Mouse (Mus musculus) cerebellum, postnatal 25 days (tissue): ENCODE results near the gene Rnf8.

Experiments used
- DNase-seq, 2 experiments: peaks; one replicate each; pipeline ENCODE4 v3.0.0; 2021; ENCODE audit warnings: mixed read lengths in 2 of 2

Gene Rnf8

DNA sequence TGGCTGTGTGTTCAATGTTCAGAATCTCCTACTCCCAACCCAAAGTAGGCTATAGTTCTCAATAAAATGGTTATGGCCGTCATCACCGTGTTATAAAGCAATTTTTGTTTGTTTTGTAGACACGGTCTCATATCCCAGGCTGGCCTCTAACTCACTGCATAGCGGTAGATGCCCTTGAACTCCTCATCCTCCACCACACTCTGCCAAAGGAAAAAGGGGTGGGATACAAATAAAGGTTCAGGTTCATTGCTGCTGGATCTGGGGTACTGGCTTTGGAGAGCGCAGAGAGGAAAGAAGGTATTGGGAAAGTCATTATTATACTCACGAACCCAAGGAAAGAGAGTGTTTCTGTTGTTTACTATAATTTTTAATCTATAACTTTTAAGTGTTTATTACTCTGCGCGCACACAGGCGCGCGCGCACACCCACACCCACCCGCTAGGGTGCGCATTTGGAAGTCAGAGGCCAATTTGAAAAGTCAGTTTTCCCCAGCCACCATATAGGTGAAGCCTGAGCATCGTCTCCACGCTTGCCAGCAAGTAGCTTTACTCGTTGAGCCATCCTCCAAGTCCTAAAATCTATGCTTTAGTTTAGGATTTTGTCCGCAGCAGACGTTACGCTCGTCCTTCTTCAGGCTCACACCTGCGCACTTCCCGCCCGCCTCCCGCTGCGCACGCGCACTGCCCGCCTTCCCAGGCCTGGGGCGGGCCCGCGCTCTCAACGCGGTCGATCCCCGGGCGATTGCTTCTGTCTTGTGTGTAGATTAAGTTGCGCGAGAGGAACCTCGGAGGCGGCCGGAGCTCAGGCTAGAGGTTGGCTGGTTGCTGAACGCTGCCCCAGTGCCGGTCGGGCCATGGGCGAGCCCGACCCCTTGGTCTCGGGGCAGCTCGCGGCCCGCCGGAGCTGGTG lies at the start of gene Rnf8, which contains the start of gene Gm28043:
Gene Rnf8 (plus strand): TSS at position 676 of the 909 bp plus-strand sequence.
Gene Gm28043 (plus strand): TSS at position 762 of the 909 bp plus-strand sequence.
- peak; percentile 97 to 98 for DNase-seq

DNA sequence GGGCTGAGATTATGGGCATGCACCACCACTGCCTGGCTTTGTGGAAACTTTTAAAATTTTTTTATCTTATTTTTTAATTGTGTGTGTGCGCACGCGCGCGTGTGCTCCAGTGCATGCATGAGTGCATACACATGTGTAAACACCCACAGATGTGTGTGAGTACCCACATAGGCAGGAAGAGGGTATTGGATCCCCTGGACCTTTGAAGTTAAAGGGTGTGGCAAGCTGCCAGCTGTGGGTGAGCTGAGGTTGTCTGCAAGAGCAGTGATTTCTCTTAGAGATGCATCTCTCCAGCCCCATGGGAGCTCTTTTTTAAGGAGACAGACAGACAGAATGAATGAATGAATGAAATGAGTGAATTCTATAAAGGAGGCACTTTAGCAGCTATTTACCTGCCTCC lies 49.1 kb upstream of the Rnf8 start:
- no peak for DNase-seq

DNA sequence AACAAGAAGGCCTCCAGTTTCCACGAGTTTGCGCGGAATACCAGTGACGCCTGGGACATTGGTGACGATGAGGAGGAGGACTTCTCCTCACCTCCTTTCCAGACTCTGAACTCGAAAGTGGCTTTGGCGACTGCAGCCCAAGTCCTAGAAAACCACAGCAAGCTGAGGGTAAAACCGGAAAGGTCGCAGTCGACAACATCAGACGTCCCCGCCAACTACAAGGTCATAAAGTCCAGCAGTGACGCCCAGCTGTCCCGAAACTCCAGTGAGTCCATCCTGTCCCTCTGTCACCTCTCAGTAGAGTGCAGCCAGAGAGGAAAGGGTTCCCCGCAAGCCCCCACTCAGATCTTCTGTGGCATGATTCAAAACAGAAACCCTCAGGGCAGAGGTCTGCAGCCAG lies 46.2 kb upstream of the Rnf8 start:
- no peak for DNase-seq

DNA sequence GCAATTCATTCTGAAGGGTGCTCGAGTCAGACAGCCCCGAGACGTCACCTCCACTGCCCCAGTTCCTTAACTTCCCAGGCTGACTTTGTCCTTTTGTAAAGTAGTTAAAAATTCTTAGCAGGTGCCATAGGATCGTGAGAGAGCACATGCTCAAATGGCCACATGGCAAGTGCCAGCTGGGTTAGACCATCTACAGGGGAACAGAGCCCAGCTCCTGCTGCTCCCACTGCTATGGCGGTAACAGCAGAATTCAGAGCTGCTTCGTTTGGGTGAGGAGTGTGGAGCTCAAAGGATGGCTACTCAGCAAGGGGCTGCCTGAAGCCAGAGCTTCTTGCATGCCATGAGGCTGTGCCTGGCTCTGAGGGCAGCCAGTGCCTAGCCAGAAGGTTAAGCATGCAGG lies 44.8 kb upstream of the Rnf8 start:
- DNase-seq, result peak; percentile 46 to 52

DNA sequence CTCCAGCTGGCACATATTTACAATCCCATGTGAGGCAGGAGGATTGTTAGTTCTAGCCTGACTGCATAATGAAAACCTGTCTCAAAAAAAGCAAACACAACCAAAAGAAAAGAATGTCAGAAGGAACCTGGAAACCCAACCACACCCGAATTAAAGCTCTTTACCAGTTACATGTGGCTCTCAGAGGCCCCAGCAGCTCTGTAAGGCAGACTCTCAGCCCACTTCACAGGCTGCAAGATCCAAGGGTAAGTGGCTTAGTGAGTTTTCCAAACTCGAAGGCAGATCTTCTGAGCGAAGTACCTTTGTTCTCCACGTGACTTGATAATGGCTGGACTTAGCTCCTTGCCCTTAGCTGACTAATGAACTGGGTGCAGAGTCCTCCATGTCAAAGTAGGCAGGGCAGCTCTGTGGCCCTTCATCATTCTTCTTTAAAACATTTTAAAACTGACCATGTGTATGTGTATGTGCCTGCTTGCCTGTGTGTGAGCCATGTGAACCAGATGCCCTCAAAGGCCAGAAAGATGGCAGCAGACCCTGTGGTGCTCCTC lies 34.9 kb upstream of the Rnf8 start:
- DNase-seq, result no peak

DNA sequence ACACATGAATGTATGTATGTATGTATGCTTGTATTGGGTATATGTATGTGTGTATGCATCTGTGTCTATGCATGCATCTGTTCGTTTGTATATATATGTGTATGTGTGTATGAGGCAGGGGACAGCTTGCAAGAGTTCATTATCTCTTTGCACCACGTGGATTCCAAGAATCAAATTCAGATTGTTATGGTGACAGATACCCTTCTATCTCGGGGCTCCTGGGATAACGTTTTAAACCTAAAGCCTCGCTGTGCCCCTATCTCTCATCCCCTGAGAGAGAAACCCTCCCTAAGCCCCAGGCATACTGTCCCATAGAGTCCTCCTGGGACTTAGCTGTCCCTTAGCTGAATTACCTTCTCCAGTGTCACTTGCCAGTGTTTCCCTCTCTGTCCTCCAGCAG lies 31.0 kb upstream of the Rnf8 start:
- no peak for DNase-seq

DNA sequence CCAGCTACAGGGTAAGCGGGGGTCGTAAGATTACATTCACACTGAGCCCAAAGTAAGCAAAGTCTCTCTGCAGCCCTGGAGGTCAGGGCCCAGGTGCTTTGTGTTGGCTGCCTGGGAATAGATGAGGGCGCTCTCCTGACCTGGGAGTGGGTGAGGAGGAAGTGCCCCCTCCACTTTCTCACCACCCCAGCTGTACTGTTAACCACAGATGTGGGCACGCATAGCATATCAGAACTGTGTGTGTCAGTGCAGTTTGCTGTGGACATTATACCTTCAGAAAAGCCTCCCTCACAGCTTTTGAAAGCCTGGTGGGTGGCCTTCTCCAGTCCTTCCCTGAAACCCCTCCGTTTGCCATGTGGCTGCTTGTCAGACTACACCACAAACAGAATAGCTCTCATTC lies 30.3 kb upstream of the Rnf8 start:
- DNase-seq, result no peak

DNA sequence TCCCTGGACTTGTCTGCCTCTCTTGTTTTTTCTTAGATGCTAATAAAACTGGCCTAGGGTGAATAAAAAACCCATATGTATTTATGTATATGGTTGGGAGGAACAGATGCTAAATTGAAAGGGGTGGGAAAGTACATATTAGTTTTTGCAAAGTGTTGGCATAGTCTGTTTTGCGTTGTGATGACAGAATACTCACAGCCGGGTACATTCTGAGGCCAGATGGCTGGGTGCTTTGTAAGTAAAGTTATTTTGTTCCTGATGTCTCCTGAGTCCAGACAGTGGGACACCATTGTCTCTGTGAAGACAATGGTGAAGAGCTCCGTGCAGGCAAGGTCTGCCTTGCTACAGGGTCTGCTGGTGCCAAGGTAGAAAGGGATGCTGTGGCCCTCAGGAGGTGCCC lies 29.9 kb upstream of the Rnf8 start:
- no peak for DNase-seq

DNA sequence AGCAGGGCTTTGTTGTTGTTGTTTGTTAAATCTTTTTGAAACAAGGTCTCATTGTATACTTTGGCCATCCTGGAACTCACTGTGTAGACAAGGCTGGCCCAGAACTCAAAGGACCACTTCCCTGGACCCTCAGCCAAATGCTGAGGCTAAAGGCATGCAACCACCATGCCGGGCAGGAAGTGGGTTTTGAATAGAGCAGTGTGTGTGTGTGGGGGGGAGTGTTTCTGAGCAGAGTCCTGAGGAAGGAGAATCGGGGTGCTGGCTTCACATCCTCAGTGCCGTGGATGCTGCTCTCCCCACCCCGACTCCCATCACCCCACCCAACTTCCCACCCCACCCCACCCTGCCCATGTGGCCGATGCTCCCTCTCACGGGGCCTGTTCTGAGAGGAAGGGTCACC lies 29.1 kb upstream of the Rnf8 start:
- no peak for DNase-seq

DNA sequence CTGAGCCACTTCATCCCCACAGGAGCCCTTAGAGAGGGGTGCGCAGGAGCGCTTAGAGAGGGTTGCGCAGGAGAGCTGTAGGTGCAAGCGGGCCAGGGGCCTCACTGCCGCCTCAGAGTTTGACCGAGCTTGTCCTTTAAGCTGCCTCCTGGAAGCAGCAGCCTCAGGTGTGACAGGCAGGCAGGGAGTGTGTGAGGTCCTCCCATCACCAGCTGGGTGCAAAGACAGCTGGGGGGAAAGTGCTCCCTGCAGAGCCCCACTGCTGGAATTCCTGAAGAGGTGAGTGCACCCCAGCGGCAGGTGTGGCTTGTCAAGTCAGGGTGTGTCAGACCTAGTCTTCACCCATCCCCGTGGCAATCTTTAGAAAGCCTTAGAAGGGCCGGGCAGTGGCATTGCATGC lies 27.7 kb upstream of the Rnf8 start:
- no peak for DNase-seq

DNA sequence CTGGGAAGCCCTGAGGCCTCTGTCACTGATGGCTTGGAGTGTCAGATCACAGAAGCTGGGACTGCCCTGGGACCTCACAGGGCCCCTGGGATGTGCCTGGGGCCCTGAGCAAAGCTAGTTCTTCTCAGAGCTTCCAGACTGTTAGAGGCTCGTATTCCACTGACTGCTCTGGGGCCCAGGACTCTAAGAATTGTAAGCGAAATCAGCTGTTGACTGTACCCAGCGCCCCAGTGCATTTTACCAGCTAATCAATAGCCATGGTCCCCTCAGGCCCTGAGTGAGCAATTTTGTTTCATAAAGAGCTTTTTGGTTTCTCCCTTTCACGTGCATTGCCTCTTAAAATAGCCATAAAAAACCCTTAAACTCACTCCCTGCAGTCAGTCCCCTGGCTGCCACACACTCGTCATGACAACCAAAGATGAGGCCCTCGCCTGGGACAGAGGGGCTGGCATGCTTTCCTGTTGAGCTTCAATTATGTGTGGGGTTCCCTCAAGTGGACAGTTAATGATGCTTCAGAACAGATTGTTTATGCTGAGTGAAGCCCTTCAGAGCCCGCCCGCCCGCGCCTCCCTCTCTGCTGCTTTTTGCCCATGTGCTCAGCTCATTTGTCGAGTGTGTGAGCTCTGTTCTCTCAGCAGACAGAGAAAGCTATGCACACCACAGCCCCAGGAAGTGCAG lies 25.2 kb upstream of the Rnf8 start:
- DNase-seq, result no peak

DNA sequence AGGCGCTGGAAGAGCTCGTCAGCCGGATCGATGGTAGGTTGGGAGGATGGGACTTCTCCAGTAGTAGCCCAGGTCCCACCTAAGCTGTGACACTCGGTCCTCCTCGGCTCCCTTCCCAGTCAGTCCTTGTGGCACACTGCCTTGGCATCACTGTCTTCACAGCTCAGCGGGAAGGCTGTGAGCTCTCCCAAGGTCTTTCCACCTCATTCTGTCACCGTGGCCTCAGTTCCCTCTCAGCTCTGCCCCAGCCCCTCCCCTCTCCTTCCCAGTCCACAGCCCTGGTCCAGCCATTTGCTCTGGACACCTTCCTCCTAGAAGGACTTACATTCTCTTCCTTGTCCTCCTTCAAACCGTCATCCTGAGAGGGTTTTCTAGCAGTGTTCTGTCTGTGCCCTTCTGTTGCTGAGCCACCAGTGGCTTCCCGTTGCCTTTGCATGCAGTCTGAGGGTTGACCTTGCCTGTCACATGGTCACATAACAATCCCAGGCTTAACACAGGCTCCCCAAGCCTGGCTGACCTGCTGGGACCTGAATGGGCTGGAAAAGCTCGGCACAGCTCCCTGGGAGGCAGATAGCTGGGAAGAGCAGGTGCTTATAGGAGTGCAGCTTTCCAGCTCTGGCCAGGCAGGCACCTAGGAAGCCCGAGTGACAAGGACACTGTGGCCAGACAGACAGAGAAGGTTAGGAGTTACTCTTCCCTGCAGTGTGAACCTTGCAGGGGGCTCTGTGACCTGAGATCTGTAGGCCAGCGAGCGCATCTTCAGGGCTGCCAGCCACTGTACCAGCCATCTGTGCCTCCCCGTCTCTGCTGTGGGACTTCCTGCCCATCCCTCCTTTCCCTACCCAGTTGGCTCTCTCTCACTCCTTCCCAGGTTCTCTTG lies 18.5 kb upstream of the Rnf8 start:
- DNase-seq, result peak; percentile 82 to 85

DNA sequence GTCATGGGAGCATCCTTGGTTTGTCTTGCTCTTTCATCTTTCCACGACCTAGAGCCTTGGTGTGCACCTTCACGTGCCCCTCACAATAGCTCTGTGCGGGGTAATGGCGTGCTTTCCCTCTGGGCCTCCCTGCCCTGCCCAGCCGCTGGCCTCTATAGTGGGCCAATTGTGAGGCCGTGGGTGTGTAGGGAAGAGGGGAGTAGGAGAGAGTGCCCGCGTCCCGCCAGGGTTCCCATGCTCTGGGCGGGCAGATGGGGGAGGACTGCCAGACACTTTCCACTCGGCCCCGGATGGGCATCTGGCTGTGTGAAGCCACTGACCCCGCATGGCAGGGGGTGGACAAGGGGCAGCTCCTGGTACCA lies 17.8 kb upstream of the Rnf8 start:
- DNase-seq, result peak in 1 of 2 experiments; percentile 44

DNA sequence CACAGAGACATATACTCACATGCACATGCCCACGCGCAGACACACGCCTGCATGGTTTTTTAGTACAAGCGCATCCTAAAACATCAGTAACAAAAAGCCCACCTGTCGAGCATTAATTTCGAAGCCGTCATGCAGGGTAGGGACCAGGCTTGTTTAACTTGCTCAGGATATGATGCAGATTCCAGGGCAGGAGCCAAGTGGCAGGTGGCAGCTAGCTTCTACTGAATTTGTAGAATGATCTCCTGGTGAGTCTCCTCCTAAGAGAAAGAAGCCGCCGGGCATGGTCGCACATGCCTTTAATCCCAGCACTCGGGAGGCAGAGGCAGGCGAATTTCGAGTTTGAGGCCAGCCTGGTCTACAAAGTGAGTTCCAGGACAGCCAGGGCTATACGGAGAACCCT lies 15.5 kb upstream of the Rnf8 start:
- peak; percentile 57 to 63 for DNase-seq

DNA sequence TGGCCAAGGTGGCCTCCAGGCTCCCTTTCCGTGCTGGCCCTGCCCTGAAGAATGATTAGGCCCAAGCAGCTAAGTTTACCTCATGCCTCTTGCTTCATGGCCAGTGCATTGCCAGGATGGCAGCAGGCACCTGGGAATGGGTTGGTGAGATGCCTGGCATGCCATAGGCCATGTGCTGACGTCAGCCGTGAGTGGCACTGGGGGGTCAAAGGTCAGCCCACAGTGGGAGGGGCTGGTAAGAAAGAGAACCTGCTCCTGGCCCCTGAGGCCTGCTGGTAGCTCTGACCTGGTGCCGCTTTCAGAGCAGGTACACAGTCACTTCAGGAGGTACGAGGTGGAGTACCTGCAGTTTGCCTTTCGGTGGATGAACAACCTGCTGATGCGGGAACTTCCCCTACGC lies 15.1 kb upstream of the Rnf8 start:
- DNase-seq, result peak in 1 of 2 experiments; percentile 34

DNA sequence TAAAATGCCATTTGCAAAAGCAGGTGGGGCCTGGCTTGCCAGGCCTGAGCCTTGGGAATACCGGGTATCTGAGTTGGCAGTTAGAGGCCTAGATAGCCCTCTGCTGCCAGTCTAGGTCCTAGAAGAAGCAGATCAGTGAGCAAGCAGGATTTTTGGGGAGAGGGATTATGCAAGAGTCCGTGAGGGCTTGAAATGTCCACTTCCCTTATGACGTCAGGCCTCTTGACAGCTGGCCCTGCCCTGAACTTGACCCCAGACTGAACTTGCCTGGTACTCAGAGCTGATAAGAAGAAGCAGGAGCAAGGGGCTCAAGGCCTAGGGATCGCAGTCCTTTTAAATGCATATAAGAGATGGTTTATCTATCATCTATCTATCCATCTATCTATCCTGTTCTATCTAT lies 13.2 kb upstream of the Rnf8 start:
- DNase-seq, result no peak

DNA sequence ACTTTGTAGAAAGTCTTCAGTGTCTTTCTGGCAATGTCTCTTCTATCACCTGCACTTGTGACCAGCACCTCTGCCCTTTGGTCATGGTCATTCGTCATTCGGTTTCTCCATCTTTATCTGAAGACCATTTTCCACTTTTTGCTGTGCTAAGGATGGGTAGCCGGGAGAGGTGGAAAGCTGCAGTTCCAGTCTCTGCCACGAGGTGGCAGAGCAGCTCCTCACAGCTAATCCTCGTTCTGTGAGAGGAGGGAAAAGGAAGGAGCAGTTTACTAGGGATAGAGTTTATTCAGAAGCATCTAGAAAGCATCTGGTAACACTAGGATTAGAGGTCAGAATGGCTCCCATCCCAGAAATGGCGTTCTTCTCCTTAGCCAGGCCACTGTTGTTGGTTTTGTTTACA lies 11.3 kb upstream of the Rnf8 start:
- DNase-seq, result peak; percentile 91 to 95

DNA sequence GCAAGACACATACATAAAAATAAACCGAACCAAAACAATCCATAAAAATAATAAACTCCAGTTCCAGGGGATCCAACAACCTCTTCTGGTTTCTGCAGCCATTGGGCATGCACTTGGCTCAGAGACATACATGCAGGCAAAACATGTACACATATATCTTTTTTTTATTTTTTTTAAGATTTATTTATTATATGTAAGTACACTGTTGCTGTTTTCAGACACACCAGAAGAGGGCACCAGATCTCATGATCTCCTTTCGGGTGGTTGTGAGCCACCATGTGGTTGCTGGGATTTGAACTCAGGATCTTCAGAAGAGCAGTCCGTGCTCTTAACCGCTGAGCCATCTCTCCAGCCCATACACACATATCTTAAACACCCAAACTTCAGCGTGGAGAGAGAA lies 1.1 kb upstream of the Rnf8 start:
- DNase-seq, result peak in 1 of 2 experiments; percentile 47

DNA sequence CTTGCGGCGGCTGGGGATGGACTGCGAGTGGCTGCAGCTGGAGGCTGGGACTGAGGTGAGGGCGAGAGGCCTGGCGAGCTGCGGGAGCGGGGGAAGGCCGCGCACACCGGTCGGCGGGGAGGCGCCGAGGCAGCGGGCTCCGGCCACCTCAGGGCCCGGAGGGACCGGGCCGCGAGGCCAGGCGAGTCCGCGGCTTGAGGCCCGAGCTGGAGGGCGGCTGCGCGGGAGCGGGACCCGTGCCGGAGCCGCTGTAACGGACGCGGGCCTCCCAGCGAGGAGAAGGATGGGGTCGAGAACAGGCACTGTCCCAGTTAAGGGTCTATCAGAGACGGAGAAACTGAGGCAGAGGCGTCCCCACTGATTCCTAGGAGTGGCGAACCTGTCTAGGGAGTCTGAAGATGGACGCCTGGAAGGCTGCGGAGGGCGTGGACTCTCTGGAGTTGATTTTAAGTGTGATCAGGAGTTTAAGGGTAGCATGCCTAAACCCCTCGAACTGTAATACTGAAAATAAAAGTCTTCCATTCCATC lies 498 bp downstream of the Rnf8 start:
- no peak for DNase-seq

DNA sequence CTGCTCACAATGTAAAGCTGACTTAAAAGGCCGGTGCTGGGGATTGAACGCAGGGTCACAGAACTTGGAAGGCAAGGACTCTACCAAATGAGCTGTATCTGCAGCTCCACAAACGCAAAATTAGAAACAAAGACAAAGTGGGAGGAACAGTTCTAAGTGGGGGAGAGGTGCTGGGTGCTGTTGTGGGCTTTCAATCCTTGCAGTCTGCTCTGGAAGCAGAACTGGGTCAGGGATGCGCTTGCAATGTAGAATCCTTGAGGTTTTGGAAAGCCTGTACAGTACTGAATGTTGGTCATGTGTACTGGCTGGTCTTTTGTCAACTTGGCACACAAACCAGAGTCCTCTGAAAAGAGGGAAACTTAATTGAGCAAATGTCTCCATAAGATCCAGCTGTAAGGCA lies 1.0 kb downstream of the Rnf8 start:
- DNase-seq, result no peak

DNA sequence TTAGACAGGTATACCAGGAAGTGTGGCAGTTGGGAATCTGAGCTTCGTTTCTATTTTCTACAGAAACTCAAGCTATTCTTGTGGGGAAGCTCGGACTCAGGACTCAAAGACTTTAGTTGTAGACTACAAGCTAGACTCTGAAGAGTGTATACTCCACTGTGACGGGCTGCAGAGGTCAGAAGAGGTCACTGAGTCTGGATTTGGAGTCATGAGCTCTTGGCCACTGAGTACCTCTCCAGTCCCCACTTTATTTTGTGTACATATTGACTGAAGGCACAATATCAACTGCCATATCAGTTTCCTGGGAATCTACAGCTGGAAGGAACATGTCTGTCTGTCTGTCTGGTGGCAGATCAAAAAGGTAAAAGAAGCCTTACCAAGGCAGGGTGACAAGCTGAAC lies 4.6 kb downstream of the Rnf8 start:
- DNase-seq, result no peak

DNA sequence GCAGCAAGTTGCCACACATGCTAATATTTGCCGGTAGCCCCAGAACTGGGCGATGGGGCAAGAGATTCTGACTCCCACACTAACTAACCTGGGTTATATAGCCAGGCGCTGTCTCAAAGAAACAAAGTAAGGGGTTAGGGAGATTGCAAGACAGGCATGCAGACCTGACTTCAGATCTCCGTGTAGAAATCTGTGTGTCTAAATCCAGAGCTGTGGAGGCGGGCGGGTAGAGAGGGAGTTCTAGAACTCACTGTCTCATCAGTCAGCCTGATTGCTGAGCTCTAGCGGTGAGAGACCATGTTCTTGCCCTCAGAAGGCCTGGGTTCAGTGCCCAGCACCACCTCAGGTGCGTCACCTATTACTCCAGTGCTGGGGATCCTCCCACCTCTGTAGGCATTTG lies 8.9 kb downstream of the Rnf8 start:
- no peak for DNase-seq

DNA sequence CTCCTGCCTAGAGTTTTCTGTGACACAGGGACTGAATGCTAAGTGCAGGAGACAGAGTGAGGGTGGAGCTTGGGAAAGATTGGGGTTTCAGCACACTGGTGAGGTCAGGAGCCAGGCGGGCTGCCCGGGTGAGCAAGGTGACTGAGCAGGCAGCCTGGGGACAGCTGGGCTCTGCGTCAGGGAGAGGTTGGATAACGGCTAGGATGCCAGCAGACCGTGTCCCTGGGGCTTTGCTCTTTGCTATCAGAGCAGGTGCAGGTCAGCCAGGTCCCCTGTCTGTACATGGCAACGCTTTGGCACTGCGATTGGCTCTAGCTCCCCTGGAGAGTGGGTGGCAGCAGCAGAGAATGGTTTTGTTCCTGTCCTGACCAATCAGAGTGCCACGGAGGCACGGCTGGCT lies 12.7 kb downstream of the Rnf8 start:
- DNase-seq, result no peak
